Mouse (Mus musculus): ENCODE measurements around the gene Zg16. TPM values are rescaled to one million over a fixed set of nuclear protein-coding genes. Genes with fewer than 3 reads are reported as not detected.
A peak's percentile ranks its signal among the peaks of the same experiment; 100 is the strongest.

Zg16 gene
- total RNA-seq (2015) (4.4 and 4.7 TPM in 2 replicates), total RNA-seq (2017) (1.7 and 4.0 TPM in 2 replicates)

- ATAC-seq (replicated peaks; ENCODE audit: poor library complexity), result 0 out of 2 replicates have a peak, but pooled peaks have one; percentile 5
Observed at GRCm38 (mm10) chr7:127087278-127088010, at the start of gene Zg16. Gene Zg16, minus strand, starts transcription at chr7:127087328.

DNA sequence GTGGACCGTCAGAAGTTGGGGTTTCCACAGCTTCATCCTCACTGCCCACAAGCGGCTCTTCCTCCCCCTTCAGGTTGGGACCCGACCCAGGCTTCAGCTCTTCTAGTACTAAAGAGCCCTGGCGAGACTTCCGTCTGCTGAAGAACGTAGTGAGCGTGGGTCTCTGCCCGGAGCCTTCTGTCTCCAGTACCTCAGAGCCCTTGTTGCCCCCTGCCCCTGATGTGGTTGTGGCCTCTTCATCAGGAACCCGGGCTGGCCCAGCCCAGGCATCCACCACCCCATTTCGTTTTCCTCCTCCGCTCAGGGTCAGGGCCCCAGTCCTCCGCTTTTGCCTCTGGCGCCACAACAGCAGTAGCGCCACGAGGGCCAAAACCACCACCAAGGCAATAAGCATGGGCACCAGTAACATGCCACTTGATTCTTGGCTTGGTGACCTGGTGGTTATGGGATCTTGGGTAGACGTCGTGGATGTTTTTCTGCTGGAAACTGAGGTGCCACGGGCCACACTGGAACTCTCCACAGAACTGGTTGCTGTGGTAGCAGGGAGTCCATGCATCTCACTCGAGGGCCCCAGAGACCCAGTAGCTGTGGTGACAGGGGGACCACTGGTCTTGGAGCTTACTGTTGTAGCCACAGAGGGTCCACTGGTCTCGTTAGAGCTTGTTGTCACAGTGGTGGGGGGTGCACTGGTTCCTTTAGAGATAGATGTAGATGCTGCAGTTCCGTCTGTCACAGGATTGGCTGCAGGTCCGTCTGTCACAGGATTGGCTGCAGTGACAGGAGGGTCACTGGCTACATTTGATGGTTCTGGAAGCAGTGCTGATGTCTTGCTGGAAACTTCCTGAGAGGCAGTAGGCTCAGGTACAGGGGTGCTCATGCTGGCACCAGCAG, 49.3 kb upstream of the Zg16 start:
- peak; percentile 30 for ATAC-seq (replicated peaks; ENCODE audit: poor library complexity)

DNA sequence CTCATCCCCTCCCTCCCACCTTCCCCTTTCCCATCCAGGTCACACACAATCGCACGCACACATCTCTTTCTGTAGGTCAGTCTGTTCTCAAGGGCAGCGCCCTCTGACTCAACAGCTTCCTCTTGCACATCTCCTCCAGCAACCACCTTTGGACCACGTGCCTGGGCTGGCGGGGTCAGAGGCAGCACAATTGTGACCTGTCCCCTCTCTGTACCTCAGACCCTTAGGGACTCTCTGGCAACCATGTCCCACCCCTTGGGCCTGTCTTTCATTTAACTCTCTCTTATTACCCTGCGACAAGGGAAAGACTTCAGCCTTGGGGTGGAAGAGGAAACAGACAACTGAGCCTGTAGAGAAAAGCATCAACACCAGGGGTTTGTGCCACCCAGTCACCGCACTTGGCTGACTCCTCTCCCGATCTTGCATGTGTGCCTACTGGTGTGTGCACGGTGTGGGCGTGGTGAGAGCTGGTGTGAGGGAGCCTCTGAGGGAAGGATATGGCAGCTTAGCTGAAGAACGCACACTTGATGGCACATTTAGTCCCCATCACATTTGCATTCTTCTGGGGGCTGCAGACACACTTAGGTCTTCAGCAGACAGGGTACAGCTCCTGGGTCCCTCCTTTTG, 47.8 kb upstream of the Zg16 start:
- ATAC-seq (replicated peaks; ENCODE audit: poor library complexity), result peak; percentile 22

DNA sequence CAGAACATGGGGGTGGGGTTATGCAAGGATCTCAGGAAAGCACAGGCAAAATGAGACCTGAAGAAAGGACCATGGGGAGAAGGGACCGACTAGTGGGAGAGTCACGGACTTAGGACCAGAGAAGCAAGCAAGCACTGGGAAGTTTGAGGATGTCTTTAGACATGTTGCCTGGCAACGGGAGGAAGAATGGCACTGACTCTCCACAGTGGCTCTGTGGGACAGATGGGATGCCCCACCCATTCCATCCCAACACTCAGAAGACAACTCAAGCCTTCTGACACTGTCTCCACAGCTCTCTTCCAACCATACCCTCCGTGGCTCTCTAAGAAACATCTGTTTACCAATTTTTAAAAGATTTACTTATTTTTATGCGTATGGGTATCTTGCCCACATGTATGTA, 46.0 kb upstream of the Zg16 start:
- ATAC-seq (replicated peaks; ENCODE audit: poor library complexity), result no peak

- ATAC-seq (replicated peaks; ENCODE audit: poor library complexity), result peak; percentile 91
Observed at GRCm38 (mm10) chr7:127129638-127130037, 42.5 kb upstream of the Zg16 start.

GRCm38 (mm10) chr7:127121911-127122270, 34.8 kb upstream of the Zg16 start, which contains the start of gene Qprt:
Gene Qprt, minus strand, starts transcription at chr7:127122226.
- no peak for ATAC-seq (replicated peaks; ENCODE audit: poor library complexity)

DNA sequence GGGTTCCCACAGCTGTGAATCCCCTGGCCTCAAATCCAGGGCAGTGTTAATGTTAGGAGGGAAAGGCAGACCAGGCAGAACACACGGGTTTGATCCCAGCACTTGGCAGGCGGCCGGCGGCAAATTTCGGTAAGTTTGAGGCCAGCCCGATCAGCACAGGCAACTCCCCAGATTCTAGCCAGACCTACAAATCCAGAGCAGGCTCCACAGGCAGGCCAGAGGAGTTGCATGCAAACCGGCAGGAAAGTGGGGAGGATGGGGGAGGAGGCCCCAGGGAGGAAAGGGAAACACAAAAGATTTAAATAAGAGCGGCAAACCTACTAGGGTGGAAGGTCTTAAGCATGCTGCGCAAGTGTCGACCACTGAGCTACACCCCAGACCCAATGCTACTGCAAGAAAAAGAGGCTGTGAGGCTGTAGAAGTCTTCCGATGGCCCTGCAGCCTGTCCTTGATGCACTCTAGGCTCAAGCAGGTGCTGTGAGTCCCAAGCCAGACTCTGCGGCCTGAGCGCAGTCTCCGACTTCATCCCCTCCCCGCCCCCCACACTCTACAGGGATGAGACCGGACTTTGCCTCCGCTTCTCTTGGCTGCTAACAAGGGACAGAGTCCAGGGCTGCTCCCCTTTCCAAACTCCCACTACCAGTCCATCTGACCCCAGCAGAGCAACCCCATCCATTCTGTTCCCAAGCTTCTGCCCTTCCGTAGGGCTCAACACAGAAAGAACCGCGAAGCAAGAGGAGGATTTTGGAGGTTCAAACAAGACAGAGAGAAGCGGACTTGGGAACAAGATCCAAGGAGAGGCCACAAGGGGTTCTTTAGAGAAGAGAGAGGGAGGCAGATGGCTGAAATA, 34.2 kb upstream of the Zg16 start:
- no peak for ATAC-seq (replicated peaks; ENCODE audit: poor library complexity)

- ATAC-seq (replicated peaks; ENCODE audit: poor library complexity), result no peak
Observed at GRCm38 (mm10) chr7:127118671-127119445, 31.7 kb upstream of the Zg16 start.

DNA sequence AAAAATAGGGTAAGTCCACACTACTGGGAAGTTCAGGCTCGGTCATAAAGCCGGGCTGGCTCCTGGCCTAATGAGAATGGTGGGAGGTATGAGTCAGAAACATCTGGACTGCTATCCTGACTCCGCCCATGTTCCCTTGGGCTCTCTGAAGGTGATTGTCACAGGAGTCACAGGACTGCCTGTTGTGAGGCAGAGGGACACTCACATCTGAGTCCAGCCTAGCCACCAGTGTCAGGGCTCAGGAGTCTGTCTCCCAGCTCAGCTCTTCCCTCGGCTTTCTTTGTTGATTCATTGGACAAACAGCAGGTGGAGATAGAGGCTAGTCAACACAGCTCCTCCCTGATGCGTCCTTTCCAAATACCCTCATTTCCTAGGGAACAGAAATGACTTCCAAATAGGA, 30.8 kb upstream of the Zg16 start:
- ATAC-seq (replicated peaks; ENCODE audit: poor library complexity), result peak; percentile 40

DNA sequence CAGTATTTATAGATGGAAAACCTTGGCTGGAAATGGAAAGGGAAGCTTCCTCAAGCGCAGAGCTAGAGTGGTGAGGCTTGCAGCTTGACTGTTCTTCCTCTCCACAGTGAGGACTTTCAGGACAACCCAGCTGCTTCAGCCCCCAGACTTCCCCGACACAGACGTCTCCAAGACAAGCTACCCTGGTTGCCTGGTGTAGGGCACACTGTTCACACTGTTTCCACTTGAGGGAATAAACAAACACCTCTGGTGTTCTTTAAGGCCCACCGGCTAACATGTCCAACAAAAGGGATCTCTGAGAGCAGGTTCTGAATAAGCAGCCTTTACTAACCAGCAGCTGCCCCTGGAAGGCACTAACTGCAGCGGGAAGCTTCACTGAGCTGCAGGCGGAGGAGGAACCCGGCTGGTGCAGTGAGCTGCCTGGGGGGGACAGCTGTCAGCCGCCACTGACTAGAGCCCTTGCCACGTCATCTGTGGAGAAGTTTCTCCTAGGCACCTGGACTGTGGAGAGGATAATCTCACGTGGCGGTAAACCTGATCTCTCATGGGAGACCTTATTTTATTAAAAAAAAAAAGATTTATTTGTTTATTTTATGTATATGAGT, 29.3 kb upstream of the Zg16 start:
- no peak for ATAC-seq (replicated peaks; ENCODE audit: poor library complexity)

- ATAC-seq (replicated peaks; ENCODE audit: poor library complexity), result no peak
Observed at GRCm38 (mm10) chr7:127114920-127115319, 27.8 kb upstream of the Zg16 start.

- ATAC-seq (replicated peaks; ENCODE audit: poor library complexity), result peak; percentile 8; the same call in 1 of the 2 replicates
Observed at GRCm38 (mm10) chr7:127113614-127114259, 26.6 kb upstream of the Zg16 start.

DNA sequence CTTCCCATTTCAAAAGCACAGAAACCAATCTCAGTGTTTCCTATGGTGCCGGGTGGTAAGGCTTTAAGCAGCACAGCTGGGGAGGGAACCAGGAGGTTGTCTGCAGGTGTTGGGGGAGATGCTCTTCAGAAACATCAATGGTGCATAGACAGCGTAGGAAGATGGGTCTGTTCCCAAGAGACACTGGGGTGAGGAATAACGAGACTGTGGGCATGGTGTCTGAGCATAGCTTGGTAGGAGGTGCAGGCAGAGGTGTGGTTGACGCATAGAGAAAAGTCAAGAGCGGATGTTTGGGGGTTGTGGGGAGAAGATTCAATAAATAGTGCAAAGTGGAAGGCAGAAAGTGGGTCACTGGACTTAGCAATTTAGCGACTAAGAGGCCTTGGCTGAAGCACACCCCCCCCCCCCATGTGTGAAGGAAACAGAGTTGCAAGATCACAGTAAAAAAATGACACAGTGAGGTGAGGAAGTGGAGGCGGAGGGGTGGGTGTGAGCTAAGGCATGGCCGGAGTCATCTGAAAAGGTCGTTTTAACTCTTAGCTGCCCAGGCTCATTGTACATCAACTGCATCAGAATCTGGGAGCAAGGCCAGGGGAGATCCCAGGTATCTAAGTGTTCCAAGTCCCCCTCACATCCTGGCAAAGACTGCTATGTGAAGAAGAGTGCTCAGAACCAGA, 25.9 kb upstream of the Zg16 start:
- ATAC-seq (replicated peaks; ENCODE audit: poor library complexity), result 0 out of 2 replicates have a peak, but pooled peaks have one; percentile 18

DNA sequence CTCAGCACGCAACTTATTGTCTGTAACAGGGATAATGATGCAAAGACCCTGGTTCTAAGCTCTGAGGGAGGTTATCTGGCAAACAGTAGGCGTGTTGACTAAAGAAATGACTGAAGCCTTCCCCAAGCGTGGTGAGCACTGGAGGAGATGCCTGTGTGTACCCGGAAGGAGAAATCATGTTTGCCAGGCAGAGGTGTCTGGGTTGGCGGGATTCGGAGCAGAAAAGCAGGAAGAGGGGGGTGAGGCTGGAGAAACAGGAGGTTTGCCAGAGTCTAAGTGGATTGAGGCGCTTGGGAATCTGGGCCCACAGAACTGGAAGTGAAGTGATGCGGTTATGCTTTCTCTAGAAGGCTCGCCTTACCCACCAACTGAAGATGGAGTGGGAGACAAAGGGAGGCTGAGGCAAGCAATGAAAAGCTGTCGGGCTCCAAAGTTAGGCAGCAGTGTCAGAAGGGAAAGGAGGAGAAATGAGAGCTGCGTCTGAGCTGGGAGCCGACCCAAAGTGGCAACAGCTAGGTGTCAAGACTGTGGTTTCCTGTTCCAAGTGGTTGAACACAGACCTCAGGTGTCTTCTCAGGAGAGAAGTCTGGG, 25.2 kb upstream of the Zg16 start:
- ATAC-seq (replicated peaks; ENCODE audit: poor library complexity), result no peak

DNA sequence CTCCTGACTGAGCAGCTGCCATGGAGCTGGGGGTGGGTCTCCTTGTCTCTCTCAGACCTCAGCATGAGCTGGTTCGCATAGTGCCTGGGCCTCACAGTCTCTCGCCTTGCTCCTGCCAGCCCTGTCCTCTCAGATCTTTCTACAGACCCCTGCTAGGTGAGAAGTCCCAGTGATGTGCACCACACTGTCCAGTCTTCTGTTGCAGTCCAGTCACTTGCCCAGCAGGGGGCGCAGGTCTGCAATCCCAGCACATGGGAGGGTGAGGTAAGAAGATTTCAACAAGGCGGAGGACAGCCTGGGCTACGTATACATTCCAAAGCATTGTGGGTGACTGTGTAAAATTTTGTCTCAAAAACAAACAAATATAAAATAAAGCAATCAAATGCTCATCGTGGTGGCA, 24.3 kb upstream of the Zg16 start:
- peak; percentile 79 for ATAC-seq (replicated peaks; ENCODE audit: poor library complexity)

DNA sequence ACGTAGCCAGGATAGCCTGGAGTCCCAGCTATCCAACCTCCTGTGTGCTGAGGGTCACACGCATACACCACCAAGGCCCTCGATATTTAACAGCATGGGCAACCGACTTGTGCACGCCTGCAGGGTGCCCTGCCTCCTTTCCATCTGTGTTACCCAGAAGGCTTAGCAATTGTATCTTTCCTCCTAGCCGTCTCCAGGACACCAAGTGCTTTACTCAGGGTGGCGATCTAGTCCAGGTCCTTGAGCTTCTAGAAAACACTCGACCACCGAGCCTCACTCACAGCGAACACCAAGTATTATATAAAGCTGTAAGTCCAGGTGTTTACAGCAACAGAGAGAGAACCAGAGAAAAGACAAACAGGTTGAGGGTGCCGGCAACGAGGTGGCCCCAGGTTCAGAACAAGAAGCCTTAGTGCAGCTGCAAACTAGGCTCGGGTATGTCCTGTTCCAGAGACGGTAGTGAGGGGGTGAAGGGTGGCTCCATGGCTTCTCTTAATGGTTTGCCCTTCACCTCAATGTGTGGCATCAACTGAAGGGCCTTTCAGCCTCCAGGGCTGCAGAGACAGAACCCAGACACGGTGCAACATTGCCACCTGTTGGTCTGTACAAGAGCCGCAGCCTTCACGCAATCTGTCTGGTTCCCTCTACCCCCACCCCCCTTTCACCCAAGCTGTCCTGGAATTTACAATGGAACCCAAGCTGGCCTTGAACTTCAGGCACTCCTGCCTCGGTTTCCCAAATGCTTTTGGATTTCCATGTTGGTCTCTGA, 23.3 kb upstream of the Zg16 start:
- ATAC-seq (replicated peaks; ENCODE audit: poor library complexity), result peak; percentile 83

DNA sequence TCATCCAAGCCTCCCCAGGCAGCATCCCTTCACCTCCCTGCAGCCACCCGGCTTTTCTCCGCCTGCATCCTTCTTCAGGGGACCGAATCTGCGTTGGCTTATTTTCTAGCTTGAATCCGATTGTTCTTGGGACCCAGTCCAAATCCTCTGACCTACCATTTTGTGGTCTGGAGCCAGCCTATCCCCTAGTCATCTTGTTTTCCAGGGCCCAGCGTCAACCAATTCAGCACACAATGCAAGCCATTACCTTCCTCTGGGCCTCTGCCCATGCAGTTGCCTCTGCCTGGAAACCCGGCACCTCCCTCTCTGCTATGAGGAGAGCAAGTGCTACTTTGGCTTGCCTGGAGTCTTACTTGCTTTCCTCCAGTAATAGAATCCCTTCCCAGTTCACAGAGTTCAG, 18.4 kb upstream of the Zg16 start:
- no peak for ATAC-seq (replicated peaks; ENCODE audit: poor library complexity)
